Mouse (Mus musculus) ES-E14 (cell line): ENCODE measurements around the gene Mark2. TPM values are rescaled to one million over a fixed set of nuclear protein-coding genes. Genes with fewer than 3 reads are reported as not detected.

ENCODE experiments used
- DNase-seq: peaks from one replicate; pipeline ENCODE4 v3.0.0-alpha.2; 2013; ENCODE audit warnings: low read depth, low spot score
- H3K27ac ChIP-seq: 2 replicates; pipeline ENCODE4 v1.5.1; 2012; ENCODE audit warnings: low read depth, mild to moderate bottlenecking, low read length, moderate library complexity, mixed read lengths; ENCODE audit not compliant: poor library complexity, insufficient read depth, severe bottlenecking
- H3K36me3 ChIP-seq: 2 replicates; pipeline ENCODE4 v1.6.1; 2012; ENCODE audit warnings: mild to moderate bottlenecking, low read length, moderate library complexity, mixed read lengths; ENCODE audit not compliant: control insufficient read depth, poor library complexity, insufficient read depth, severe bottlenecking
- H3K4me1 ChIP-seq, 2 experiments: fragments of 150-350 bp in 1 of 2; sonication (generic) in 1 of 2; 2 replicates each; pipeline ENCODE4 v1.6.1; 2012; ENCODE audit warnings: low read length in 2 of 2, mild to moderate bottlenecking in 1 of 2, mixed read lengths in 1 of 2; ENCODE audit not compliant: control insufficient read depth in 2 of 2, insufficient read depth in 2 of 2, poor library complexity in 1 of 2
- H3K4me3 ChIP-seq, 2 experiments: fragments of 150-350 bp in 1 of 2; sonication (generic) in 1 of 2; 2 replicates each; pipeline ENCODE4 v1.5.1; 2012; ENCODE audit warnings: low read length in 2 of 2, low read depth in 1 of 2, mild to moderate bottlenecking in 1 of 2, mixed read lengths in 1 of 2; ENCODE audit not compliant: insufficient read depth in 1 of 2, poor library complexity in 1 of 2, severe bottlenecking in 1 of 2
- H3K9ac ChIP-seq: 2 replicates; pipeline ENCODE4 v1.6.1; 2012; ENCODE audit warnings: low read depth, mild to moderate bottlenecking, low read length, mixed read lengths; ENCODE audit not compliant: poor library complexity, insufficient read depth, severe bottlenecking
- H3K9me3 ChIP-seq: fragments of 150-350 bp; sonication (generic); 2 replicates; pipeline ENCODE4 v1.6.1; 2012; ENCODE audit warnings: low read depth, mild to moderate bottlenecking, low read length; ENCODE audit not compliant: control insufficient read depth, insufficient read depth
- CHD2 ChIP-seq: IDR thresholded peaks from 2 replicates; pipeline ENCODE4 v1.6.1; 2014; ENCODE audit warnings: mild to moderate bottlenecking, low read depth, low read length, inconsistent platforms
- HCFC1 ChIP-seq: IDR thresholded peaks from 2 replicates; pipeline ENCODE4 v1.6.1; 2012; ENCODE audit warnings: low read length, inconsistent platforms, borderline replicate concordance; ENCODE audit not compliant: insufficient read depth
- MAFK ChIP-seq: IDR thresholded peaks from 2 replicates; pipeline ENCODE4 v1.6.1; 2014; ENCODE audit warnings: mild to moderate bottlenecking, low read depth, low read length, inconsistent platforms; ENCODE audit not compliant: insufficient read depth
- ZC3H11A ChIP-seq: IDR thresholded peaks from 2 replicates; pipeline ENCODE4 v1.6.1; 2012; ENCODE audit warnings: low read depth, mild to moderate bottlenecking, inconsistent platforms, low read length, borderline replicate concordance
- ZNF384 ChIP-seq: IDR thresholded peaks from 2 replicates; pipeline ENCODE4 v1.6.1; 2012; ENCODE audit warnings: low read depth, low read length, inconsistent platforms
- in situ Hi-C, 2 experiments: fragments of 600-800 bp; cut with MboI; formaldehyde crosslinking; loops; one replicate each; pipeline ENCODE4 v1.15.1; 2025; ENCODE audit warnings: low sequenced_read_pairs in 2 of 2, inconsistent platforms in 1 of 2; ENCODE audit not compliant: unreplicated experiment in 2 of 2
- total RNA-seq: library from RNA; depleted of rRNA; stranded (reverse); fragments of 300-350 nt; gene quantifications from 2 replicates; pipeline ENCODE4 v1.2.3, GENCODE M21; 2012

The Mark2 gene
- total RNA-seq, 1 experiment: 44.0 TPM

- peak within 1 kb of the TSS; percentile 86 for H3K27ac ChIP-seq
- in situ Hi-C loops: no loop called here
- TF ChIP-seq HCFC1 (peak; percentile 82), ZNF384 (0 out of 2 replicates have a peak, but pooled peaks have one; percentile 9), MAFK (no peak), ZC3H11A (no peak), CHD2 (no peak)
- no peaks in the 10 kb centered on the region for H3K9me3 ChIP-seq
- peaks cover 12% of the 10 kb centered on the region for H3K36me3 ChIP-seq
- H3K4me3 ChIP-seq: peak within 1 kb of the TSS; percentile 78 to 93
- DNase-seq: peak; percentile 79
- peaks cover 0 to 5% of the 10 kb centered on the region in 2 experiments; a peak in 2 of 4 replicates for H3K4me1 ChIP-seq
- peak within 1 kb of the TSS; percentile 96 for H3K9ac ChIP-seq
Measured at GRCm38 (mm10) chr19:7240782-7241690, 100.6 kb downstream of the Mark2 start, which contains the start of gene Naa40. Gene Naa40, minus strand, starts transcription at chr19:7241183.

- Histone ChIP-seq H3K9me3 (no peaks in the 10 kb centered on the region), H3K9ac (peak overlapping the region; percentile 96), H3K27ac (peak overlapping the region; percentile 86), H3K4me1 (peaks cover 0 to 5% of the 10 kb centered on the region in 2 experiments; a peak in 2 of 4 replicates), H3K36me3 (peaks cover 14% of the 10 kb centered on the region), H3K4me3 (peak overlapping the region; percentile 78 to 93)
- no peak for DNase-seq
- TF ChIP-seq MAFK (no peak), ZC3H11A (no peak), CHD2 (no peak), HCFC1 (no peak), ZNF384 (no peak)
- in situ Hi-C loops: no loop called here
Measured at GRCm38 (mm10) chr19:7240291-7240690, 101.4 kb downstream of the Mark2 start.

GRCm38 (mm10) chr19:7239574-7239973 lies 102.1 kb downstream of the Mark2 start:
- Histone ChIP-seq H3K9ac (no peak overlapping the region), H3K27ac (no peak overlapping the region), H3K4me3 (peak overlapping the region; percentile 78 to 93; a peak in 2 of 4 replicates), H3K9me3 (no peaks in the 10 kb centered on the region), H3K36me3 (peaks cover 15% of the 10 kb centered on the region), H3K4me1 (peaks cover 0 to 5% of the 10 kb centered on the region in 2 experiments; a peak in 2 of 4 replicates)
- in situ Hi-C loops: no loop called here
- TF ChIP-seq CHD2: no peak
- no peak for DNase-seq

GRCm38 (mm10) chr19:7236742-7237141 lies 104.9 kb downstream of the Mark2 start:
- Histone ChIP-seq H3K4me1 (no peaks in the 10 kb centered on the region; a peak in 1 of 4 replicates), H3K9me3 (no peaks in the 10 kb centered on the region), H3K9ac (no peak overlapping the region), H3K4me3 (no peak overlapping the region), H3K36me3 (peaks cover 32% of the 10 kb centered on the region), H3K27ac (no peak overlapping the region)
- in situ Hi-C loops: no loop called here
- no peak for DNase-seq
- TF ChIP-seq HCFC1 (no peak), ZNF384 (no peak), MAFK (no peak), ZC3H11A (no peak), CHD2 (no peak)

- H3K9me3 ChIP-seq: no peaks in the 10 kb centered on the region
Measured at GRCm38 (mm10) chr19:7236011-7236410, 105.6 kb downstream of the Mark2 start.

More at GRCm38 (mm10) chr19:7236011-7236410, 105.6 kb downstream of the Mark2 start:
- H3K27ac ChIP-seq: no peak overlapping the region
- H3K36me3 ChIP-seq: peaks cover 33% of the 10 kb centered on the region
- no peaks in the 10 kb centered on the region for H3K4me1 ChIP-seq
- no peak for TF ChIP-seq ZC3H11A
- DNase-seq: no peak
- no peak overlapping the region for H3K9ac ChIP-seq
- in situ Hi-C loops: no loop called here
- H3K4me3 ChIP-seq: no peak overlapping the region
